Mouse (Mus musculus) small intestine, adult 2 months (tissue): ENCODE data around the gene Zfhx3. TPM values are rescaled to one million over a fixed set of nuclear protein-coding genes. Genes with fewer than 3 reads are reported as not detected.

Source experiments
- H3K27ac ChIP-seq: fragments of 200-500 bp; 2 replicates; pipeline ENCODE4 v1.5.1; 2012; ENCODE audit warnings: low read depth, low read length, control low read depth, inconsistent platforms; ENCODE audit not compliant: insufficient read depth
- H3K27me3 ChIP-seq: fragments of 200-500 bp; 2 replicates; pipeline ENCODE4 v1.6.1; 2012; ENCODE audit warnings: mild to moderate bottlenecking, moderate library complexity, low read length, inconsistent platforms; ENCODE audit not compliant: control insufficient read depth, insufficient read depth
- H3K36me3 ChIP-seq: fragments of 200-500 bp; 2 replicates; pipeline ENCODE4 v1.6.1; 2012; ENCODE audit warnings: mild to moderate bottlenecking, low read length, control low read depth, inconsistent platforms; ENCODE audit not compliant: control insufficient read depth, insufficient read depth
- H3K4me1 ChIP-seq: fragments of 200-500 bp; 2 replicates; pipeline ENCODE4 v1.6.1; 2012; ENCODE audit warnings: low read length, inconsistent platforms, mixed read lengths; ENCODE audit not compliant: control insufficient read depth, insufficient read depth, insufficient read length
- H3K4me3 ChIP-seq: fragments of 200-500 bp; 2 replicates; pipeline ENCODE4 v1.5.1; 2012; ENCODE audit warnings: low read depth, mild to moderate bottlenecking, control low read depth, inconsistent platforms, low read length, moderate library complexity
- CTCF ChIP-seq: fragments of 200-500 bp; IDR thresholded peaks from 2 replicates; pipeline ENCODE4 v1.5.1; 2012; ENCODE audit warnings: low read depth, mild to moderate bottlenecking, control low read depth, inconsistent platforms, low read length, moderate library complexity, mixed read lengths; ENCODE audit not compliant: insufficient replicate concordance, insufficient read length; ENCODE audit errors: extremely low read depth
- POLR2A ChIP-seq: fragments of 200-500 bp; IDR thresholded peaks from 2 replicates; pipeline ENCODE4 v1.6.1; 2012; ENCODE audit warnings: low read depth, mild to moderate bottlenecking, control low read depth, inconsistent platforms, low read length, moderate library complexity
- WGBS: fragments of 180-500 bp; shearing (Covaris S2); methylation state at CpG from one replicate; pipeline ENCODE4 v1.1.7; 2018; 5-methylcytosine and 5-hydroxymethylcytosine counted together
- polyA plus RNA-seq: library from polyadenylated mRNA; depleted of rRNA; stranded (reverse); fragments of >200 nt; gene quantifications from 2 replicates; pipeline ENCODE4 v1.2.3, GENCODE M21; 2012

Gene Zfhx3
- polyA plus RNA-seq, 1 experiment, result 2.0 TPM

DNA sequence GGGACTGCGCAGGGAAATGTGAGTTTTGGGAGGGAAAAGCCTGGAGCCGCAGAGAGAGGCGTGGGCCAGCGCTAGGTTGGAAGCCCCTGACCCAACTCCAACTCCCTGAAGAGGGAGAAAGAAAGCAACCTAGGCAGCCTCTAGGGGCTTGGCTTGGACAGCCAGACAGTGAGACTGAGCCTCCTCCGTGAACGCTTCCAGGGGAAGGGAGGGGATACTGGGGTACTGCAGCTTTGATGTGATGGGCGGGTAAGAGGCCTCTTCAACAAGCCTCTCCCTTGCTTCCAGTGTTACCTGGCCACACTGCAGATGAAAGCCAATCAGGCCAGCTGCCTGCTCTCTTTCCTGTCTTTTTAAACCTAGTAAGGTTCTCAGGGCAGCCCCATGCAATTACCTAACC, 635.1 kb downstream of the Zfhx3 start:
- no peaks in the 10 kb centered on the region for H3K27me3 ChIP-seq
- no peaks in the 10 kb centered on the region for H3K4me1 ChIP-seq
- 89% methylated on average over 7 of the region's 7 CpGs for WGBS
- TF ChIP-seq CTCF, result no peak
- no peak for TF ChIP-seq POLR2A
- no peaks in the 10 kb centered on the region for H3K36me3 ChIP-seq
- H3K4me3 ChIP-seq, result no peak overlapping the region
- no peak overlapping the region for H3K27ac ChIP-seq

DNA sequence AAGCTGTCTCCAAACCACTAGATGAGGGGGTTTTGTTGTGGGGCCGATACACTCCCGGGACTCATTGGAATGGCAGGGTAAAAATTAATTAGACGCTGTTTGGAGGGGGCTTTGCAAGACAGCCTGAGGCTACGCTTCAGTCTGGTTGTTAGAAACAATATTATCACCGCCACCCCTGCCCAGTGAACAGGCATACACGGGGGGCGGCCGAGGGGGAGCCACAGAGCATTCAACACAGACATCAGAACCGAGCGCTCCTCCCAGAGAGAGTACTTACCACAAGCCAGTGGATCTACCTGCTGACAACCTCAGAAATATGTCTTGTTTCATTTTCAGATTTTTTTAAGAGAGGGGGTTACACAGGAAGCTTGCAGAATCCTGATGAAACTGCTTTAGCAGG, 635.9 kb downstream of the Zfhx3 start:
- Histone ChIP-seq H3K4me1 (no peaks in the 10 kb centered on the region), H3K27ac (no peak overlapping the region), H3K4me3 (no peak overlapping the region), H3K27me3 (no peaks in the 10 kb centered on the region), H3K36me3 (no peaks in the 10 kb centered on the region)
- WGBS, result 92% methylated on average over 10 of the region's 10 CpGs
- TF ChIP-seq CTCF, result no peak

DNA sequence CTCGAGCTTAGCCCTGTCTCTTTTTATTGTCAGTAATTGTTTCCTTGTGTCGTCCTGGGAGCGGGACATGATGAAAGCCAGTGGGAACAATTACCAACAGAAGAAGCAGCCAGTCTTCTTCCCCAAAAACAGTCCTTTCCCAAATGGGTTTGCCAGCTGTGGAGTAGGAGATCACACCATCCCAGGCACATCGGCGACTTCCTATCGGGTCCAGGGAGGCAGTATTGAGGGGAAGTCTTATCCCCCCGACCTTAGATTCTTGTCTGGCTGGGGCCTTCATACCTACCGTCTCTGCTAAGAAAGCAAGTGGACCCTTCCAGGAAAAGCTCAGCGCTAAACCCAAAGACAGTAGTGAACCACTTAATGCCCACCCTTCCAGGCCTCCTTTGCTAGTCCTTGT, 637.4 kb downstream of the Zfhx3 start:
- Histone ChIP-seq H3K27me3 (no peaks in the 10 kb centered on the region), H3K36me3 (no peaks in the 10 kb centered on the region), H3K27ac (no peak overlapping the region), H3K4me3 (no peak overlapping the region), H3K4me1 (peaks cover 4% of the 10 kb centered on the region; the same call in 1 of the 2 replicates)
- TF ChIP-seq POLR2A (no peak), CTCF (no peak)
- 90% methylated on average over 9 of the region's 9 CpGs for WGBS

DNA sequence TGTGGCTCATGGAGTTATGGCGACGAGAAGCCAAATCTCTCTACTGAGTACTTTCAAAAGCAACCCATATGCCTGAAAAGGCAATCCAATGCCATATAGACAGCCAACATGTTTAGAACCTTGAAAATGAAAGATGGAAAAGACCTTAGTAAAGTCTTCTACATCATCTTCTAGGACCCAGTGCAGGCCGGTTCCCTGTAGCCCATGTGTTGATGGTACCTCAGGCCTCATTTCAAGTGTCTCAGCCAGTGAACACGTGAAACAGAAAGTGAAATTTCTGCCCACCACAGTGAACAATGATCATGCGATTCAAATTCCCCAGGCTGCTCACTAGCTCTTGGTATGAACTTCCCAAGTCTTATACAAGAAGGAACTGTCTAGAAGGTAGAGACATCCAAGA, 637.9 kb downstream of the Zfhx3 start:
- Histone ChIP-seq H3K27me3 (no peaks in the 10 kb centered on the region), H3K36me3 (no peaks in the 10 kb centered on the region), H3K4me3 (no peak overlapping the region), H3K4me1 (peaks cover 4% of the 10 kb centered on the region; the same call in 1 of the 2 replicates), H3K27ac (no peak overlapping the region)
- 69% methylated on average over 5 of the region's 5 CpGs for WGBS
- TF ChIP-seq CTCF, result no peak
- TF ChIP-seq POLR2A, result no peak

DNA sequence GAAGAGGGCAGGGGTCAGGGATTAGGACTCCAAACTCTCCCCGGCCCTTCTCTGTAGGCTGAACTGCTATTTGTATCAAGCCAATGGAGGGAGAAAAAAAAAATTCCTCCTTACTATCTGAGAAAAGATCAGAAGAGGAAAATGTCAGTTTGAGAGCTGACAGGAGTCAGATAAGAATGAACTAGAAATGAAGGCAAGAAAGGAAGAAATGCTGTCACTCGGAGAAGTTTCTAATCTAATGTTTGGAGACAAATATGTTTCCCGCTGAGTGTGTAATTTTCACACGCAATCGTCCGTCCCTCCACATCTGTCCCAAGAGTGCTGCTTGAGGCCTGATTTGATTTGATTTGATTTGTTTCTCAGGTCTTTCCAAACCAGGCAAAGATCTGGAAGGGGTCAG, 639.1 kb downstream of the Zfhx3 start:
- H3K4me1 ChIP-seq, result peaks cover 4% of the 10 kb centered on the region; the same call in 1 of the 2 replicates
- WGBS, result 86% methylated on average over 6 of the region's 6 CpGs
- TF ChIP-seq CTCF (no peak), POLR2A (no peak)
- H3K27ac ChIP-seq, result no peak overlapping the region
- H3K4me3 ChIP-seq, result no peak overlapping the region
- no peaks in the 10 kb centered on the region for H3K27me3 ChIP-seq
- H3K36me3 ChIP-seq, result no peaks in the 10 kb centered on the region

DNA sequence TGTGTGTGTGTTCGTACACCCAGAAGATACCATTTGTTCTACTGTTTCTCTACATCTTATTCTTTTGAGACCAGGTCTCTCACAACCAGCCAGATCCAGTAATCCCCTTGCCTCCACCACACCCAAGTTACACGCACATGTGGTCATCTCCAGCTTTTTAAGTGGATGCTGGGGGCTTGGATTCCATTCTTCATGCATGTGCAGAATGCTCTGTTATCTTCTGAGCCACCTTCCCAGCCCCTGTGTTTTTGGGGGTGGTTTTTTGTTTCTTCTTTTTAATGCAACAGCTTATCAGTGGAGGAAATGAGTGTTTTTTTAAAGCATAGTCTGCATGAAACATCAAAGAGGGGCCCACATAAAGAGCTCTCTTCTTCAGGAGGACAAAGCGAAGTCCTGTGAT, 639.8 kb downstream of the Zfhx3 start:
- Histone ChIP-seq H3K36me3 (no peaks in the 10 kb centered on the region), H3K4me3 (no peak overlapping the region), H3K27ac (no peak overlapping the region), H3K4me1 (peaks cover 4% of the 10 kb centered on the region; the same call in 1 of the 2 replicates), H3K27me3 (no peaks in the 10 kb centered on the region)
- TF ChIP-seq CTCF, result no peak
- TF ChIP-seq POLR2A, result no peak
- WGBS, result 91% methylated on average over 3 of the region's 3 CpGs

DNA sequence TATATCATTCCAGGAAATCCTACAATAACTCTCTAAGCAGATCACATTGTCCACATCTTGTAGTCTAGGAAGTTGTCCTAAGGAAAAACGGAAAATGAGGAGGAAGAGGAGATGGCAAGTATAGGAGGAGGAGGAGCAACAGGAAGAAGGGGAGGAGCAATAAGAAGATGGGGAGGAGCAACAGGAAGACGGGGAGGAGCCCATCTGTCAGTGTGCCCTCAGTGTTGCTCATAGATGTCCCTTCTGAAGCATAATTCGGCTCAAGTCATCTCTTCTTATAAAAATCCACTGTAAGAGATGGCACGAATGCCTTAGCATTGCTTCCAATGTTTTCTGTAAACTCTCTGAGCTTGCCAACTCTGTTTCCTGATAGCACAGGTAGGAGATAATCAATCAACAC, 640.8 kb downstream of the Zfhx3 start:
- WGBS, result 80% methylated on average over 4 of the region's 4 CpGs
- H3K36me3 ChIP-seq, result no peaks in the 10 kb centered on the region
- no peak overlapping the region for H3K27ac ChIP-seq
- peaks cover 4% of the 10 kb centered on the region; the same call in 1 of the 2 replicates for H3K4me1 ChIP-seq
- no peak for TF ChIP-seq CTCF
- H3K27me3 ChIP-seq, result no peaks in the 10 kb centered on the region
- no peak overlapping the region for H3K4me3 ChIP-seq
